Mouse (Mus musculus): ENCODE measurements around the gene Dhfr. TPM values are rescaled to one million over a fixed set of nuclear protein-coding genes. Genes with fewer than 3 reads are reported as not detected.

The Dhfr gene
- polyA plus RNA-seq, 1 experiment = 3.0 TPM

DNA sequence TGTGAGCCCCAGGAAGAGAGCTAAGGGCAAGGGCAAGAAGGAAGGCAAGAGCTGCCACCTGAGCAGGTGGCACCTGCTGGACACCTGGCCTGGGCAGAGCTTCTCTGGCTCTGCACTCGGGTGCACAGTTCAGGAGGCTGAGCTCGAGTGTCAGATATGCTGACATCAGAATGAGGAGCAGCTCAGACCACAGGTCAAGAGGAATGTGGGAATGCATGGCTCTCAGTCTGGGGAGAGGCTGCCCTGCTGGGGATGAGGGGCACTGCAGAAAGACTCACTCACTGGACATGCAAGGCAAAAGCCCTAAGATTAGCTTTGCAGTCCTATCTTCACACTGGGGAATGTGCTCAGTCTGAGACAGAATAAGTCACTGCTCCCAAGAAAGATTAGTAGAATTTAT, 47.5 kb downstream of the Dhfr start:
- Histone ChIP-seq H3K36me3 (ENCODE audit: control insufficient read depth, insufficient read depth, low read length) (no peaks in the 10 kb centered on the region), H3K27ac (ENCODE audit: control insufficient read depth, insufficient read depth, low read length) (no peak overlapping the region), H3K27me3 (ENCODE audit: control insufficient read depth, insufficient read depth, low read length) (no peaks in the 10 kb centered on the region), H3K4me3 (ENCODE audit: control insufficient read depth, insufficient read depth, low read length) (no peak overlapping the region), H3K4me1 (replicated peaks; ENCODE audit: control insufficient read depth, insufficient read depth, low read length) (no peaks in the 10 kb centered on the region)
- DNase-seq = no peak
- TF ChIP-seq POLR2A (IDR thresholded peaks at IDR 0.05; ENCODE audit: control insufficient read depth, extremely low read depth, insufficient read depth, low read length, poor library complexity) (no peak), CTCF (IDR thresholded peaks at IDR 0.05; ENCODE audit: borderline replicate concordance, control insufficient read depth, extremely low read depth, insufficient read depth, low read length, poor library complexity) (no peak)
- 73% methylated on average over 2 of the region's 2 CpGs for WGBS

DNA sequence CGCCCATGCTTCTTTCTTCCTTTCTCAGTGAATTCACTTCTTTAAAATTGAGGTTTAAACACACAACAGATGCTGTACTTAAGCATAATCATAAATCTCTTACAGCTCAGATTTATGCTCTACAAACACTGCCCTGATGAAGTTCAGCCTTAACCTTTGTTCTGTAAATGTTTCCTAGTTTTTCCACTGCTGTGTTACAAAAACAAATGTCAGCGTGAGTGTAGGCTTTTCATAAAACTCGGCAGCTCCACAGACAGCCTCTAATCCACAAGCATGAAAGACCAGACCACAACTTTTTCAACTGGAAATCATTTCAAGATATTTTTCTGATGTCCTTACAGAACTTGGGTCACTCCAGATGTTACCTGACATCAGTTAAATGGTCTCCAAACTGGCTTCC, 49.0 kb downstream of the Dhfr start:
- TF ChIP-seq POLR2A (IDR thresholded peaks at IDR 0.05; ENCODE audit: control insufficient read depth, extremely low read depth, insufficient read depth, low read length, poor library complexity) (no peak), CTCF (IDR thresholded peaks at IDR 0.05; ENCODE audit: borderline replicate concordance, control insufficient read depth, extremely low read depth, insufficient read depth, low read length, poor library complexity) (no peak)
- no peak overlapping the region for H3K27ac ChIP-seq (ENCODE audit: control insufficient read depth, insufficient read depth, low read length)
- WGBS = 90% methylated on average over 3 of the region's 3 CpGs
- DNase-seq = no peak
- H3K27me3 ChIP-seq (ENCODE audit: control insufficient read depth, insufficient read depth, low read length) = no peaks in the 10 kb centered on the region
- H3K36me3 ChIP-seq (ENCODE audit: control insufficient read depth, insufficient read depth, low read length) = no peaks in the 10 kb centered on the region
- no peak overlapping the region for H3K4me3 ChIP-seq (ENCODE audit: control insufficient read depth, insufficient read depth, low read length)
- no peaks in the 10 kb centered on the region for H3K4me1 ChIP-seq (replicated peaks; ENCODE audit: control insufficient read depth, insufficient read depth, low read length)

DNA sequence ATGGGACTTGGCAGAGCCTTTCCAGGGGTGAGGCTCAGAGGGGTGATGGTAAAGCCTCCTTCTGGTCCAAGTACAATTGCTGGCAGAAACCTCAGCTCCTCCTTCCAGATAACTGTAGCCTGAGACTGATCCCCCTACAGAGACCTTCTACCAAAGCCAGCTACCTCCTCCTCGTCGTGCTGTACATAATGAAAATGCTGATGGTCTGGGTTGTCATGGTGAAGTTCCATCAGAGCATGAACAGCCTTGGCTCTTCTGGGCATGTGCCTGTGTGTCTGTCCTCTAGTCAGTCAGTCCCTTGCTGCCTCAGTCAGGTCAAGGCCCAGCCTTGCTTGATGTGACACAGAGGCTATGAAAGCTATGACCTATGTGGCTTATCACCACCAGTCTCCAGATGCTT, 56.0 kb downstream of the Dhfr start:
- WGBS = 87% methylated on average over 2 of the region's 2 CpGs
- H3K4me1 ChIP-seq (replicated peaks; ENCODE audit: control insufficient read depth, insufficient read depth, low read length) = no peaks in the 10 kb centered on the region
- H3K4me3 ChIP-seq (ENCODE audit: control insufficient read depth, insufficient read depth, low read length) = no peak overlapping the region
- no peak for TF ChIP-seq CTCF (IDR thresholded peaks at IDR 0.05; ENCODE audit: borderline replicate concordance, control insufficient read depth, extremely low read depth, insufficient read depth, low read length, poor library complexity)
- no peak for TF ChIP-seq POLR2A (IDR thresholded peaks at IDR 0.05; ENCODE audit: control insufficient read depth, extremely low read depth, insufficient read depth, low read length, poor library complexity)
- no peak overlapping the region for H3K27ac ChIP-seq (ENCODE audit: control insufficient read depth, insufficient read depth, low read length)
- no peaks in the 10 kb centered on the region for H3K27me3 ChIP-seq (ENCODE audit: control insufficient read depth, insufficient read depth, low read length)
- no peak for DNase-seq
- no peaks in the 10 kb centered on the region for H3K36me3 ChIP-seq (ENCODE audit: control insufficient read depth, insufficient read depth, low read length)

GRCm38 (mm10) chr13:92419630-92420029, 65.1 kb downstream of the Dhfr start:
- Histone ChIP-seq H3K4me3 (ENCODE audit: control insufficient read depth, insufficient read depth, low read length) (no peak overlapping the region), H3K27me3 (ENCODE audit: control insufficient read depth, insufficient read depth, low read length) (no peaks in the 10 kb centered on the region), H3K4me1 (replicated peaks; ENCODE audit: control insufficient read depth, insufficient read depth, low read length) (no peaks in the 10 kb centered on the region), H3K27ac (ENCODE audit: control insufficient read depth, insufficient read depth, low read length) (no peak overlapping the region), H3K36me3 (ENCODE audit: control insufficient read depth, insufficient read depth, low read length) (no peaks in the 10 kb centered on the region)
- TF ChIP-seq CTCF (IDR thresholded peaks at IDR 0.05; ENCODE audit: borderline replicate concordance, control insufficient read depth, extremely low read depth, insufficient read depth, low read length, poor library complexity) (no peak), POLR2A (IDR thresholded peaks at IDR 0.05; ENCODE audit: control insufficient read depth, extremely low read depth, insufficient read depth, low read length, poor library complexity) (no peak)
- WGBS = 90% methylated on average over 11 of the region's 11 CpGs
- no peak for DNase-seq

GRCm38 (mm10) chr13:92423711-92424110, 69.2 kb downstream of the Dhfr start:
- peaks cover 8% of the 10 kb centered on the region; the same call in 1 of the 2 replicates for H3K27me3 ChIP-seq (ENCODE audit: control insufficient read depth, insufficient read depth, low read length)
- 62% methylated on average over 3 of the region's 3 CpGs for WGBS
- no peak for TF ChIP-seq POLR2A (IDR thresholded peaks at IDR 0.05; ENCODE audit: control insufficient read depth, extremely low read depth, insufficient read depth, low read length, poor library complexity)
- TF ChIP-seq CTCF (IDR thresholded peaks at IDR 0.05; ENCODE audit: borderline replicate concordance, control insufficient read depth, extremely low read depth, insufficient read depth, low read length, poor library complexity) = no peak

GRCm38 (mm10) chr13:92425758-92426264, 71.3 kb downstream of the Dhfr start, which contains the start of gene Ankrd34b:
Ankrd34b (plus strand) TSS chr13:92425896.
- WGBS = 1% methylated on average over 54 of the region's 54 CpGs
- Histone ChIP-seq H3K27me3 (ENCODE audit: control insufficient read depth, insufficient read depth, low read length) (peaks cover 8% of the 10 kb centered on the region; the same call in 1 of the 2 replicates), H3K4me3 (ENCODE audit: control insufficient read depth, insufficient read depth, low read length) (peak within 1 kb of the TSS; percentile 26)

More at GRCm38 (mm10) chr13:92423711-92424110, 69.2 kb downstream of the Dhfr start:
- no peak for DNase-seq
- no peak overlapping the region for H3K27ac ChIP-seq (ENCODE audit: control insufficient read depth, insufficient read depth, low read length)
- H3K36me3 ChIP-seq (ENCODE audit: control insufficient read depth, insufficient read depth, low read length) = no peaks in the 10 kb centered on the region
- no peak overlapping the region for H3K4me3 ChIP-seq (ENCODE audit: control insufficient read depth, insufficient read depth, low read length)
- peaks cover 11% of the 10 kb centered on the region for H3K4me1 ChIP-seq (replicated peaks; ENCODE audit: control insufficient read depth, insufficient read depth, low read length)

More at GRCm38 (mm10) chr13:92425758-92426264, 71.3 kb downstream of the Dhfr start, which contains the start of gene Ankrd34b:
- TF ChIP-seq POLR2A (IDR thresholded peaks at IDR 0.05; ENCODE audit: control insufficient read depth, extremely low read depth, insufficient read depth, low read length, poor library complexity) (no peak), CTCF (IDR thresholded peaks at IDR 0.05; ENCODE audit: borderline replicate concordance, control insufficient read depth, extremely low read depth, insufficient read depth, low read length, poor library complexity) (no peak)
- H3K36me3 ChIP-seq (ENCODE audit: control insufficient read depth, insufficient read depth, low read length) = no peaks in the 10 kb centered on the region
- peak; percentile 33 for DNase-seq
- H3K4me1 ChIP-seq (replicated peaks; ENCODE audit: control insufficient read depth, insufficient read depth, low read length) = peaks cover 11% of the 10 kb centered on the region
- no peak within 1 kb of the TSS for H3K27ac ChIP-seq (ENCODE audit: control insufficient read depth, insufficient read depth, low read length)
